Mouse (Mus musculus) kidney, postnatal 10 days (tissue): ENCODE results near the gene Zbtb20.

Experiments
- DNase-seq: peaks from one replicate; pipeline ENCODE4 v3.0.0; 2021; ENCODE audit warnings: mixed read lengths

Gene Zbtb20

DNA sequence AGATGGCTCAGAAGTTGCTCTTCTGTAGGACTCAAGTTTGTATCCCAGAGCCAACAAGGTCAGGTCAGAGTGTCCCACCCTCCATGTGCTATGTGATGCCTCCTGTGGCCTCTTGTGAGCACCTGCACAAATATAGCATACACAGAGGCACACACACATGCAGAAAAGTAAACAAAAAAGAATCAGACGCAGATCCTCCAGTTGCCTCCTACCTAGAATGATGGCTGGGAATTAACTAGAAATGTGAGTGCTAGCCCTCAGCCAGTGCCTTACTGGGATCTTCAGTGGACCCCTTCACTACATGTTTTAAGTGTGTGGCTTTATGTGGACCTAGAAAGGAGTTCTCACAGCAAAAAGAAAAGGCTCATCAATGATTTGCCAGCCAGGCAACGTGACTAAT lies 621.4 kb downstream of the Zbtb20 start:
- DNase-seq, result no peak

DNA sequence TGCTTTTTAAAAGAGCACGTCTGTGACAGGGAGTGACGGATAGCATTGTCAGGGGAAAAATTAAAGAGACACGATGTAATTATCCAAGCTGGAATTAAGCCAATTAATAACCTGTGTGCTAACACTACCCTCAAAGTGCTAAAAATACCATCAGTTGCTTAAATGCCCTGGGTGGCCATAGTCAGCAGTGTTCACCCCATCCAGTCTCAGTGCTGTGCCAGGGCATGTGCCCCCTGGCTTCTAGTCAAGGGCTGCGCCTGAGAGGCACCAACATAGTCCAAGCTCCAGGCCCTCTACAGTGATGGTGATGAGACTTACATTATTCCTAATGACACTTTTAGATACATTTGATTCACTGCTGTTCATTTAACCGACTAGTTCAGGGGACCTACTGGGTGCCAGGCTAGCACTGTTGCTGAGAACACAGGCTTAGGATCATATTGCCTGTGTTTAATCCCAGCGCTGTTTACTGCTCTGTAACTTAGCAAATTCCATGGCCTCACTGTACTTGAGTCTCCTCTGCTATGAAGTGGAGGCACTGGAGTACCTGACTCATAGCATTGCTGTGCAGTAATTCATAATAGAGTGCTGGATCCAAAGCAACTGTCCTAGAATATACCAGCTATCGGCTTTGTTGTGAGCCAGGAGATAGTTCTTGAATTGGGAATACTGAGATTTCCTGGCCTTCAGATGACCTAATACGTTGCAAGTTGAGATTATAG lies 624.6 kb downstream of the Zbtb20 start:
- DNase-seq, result no peak

DNA sequence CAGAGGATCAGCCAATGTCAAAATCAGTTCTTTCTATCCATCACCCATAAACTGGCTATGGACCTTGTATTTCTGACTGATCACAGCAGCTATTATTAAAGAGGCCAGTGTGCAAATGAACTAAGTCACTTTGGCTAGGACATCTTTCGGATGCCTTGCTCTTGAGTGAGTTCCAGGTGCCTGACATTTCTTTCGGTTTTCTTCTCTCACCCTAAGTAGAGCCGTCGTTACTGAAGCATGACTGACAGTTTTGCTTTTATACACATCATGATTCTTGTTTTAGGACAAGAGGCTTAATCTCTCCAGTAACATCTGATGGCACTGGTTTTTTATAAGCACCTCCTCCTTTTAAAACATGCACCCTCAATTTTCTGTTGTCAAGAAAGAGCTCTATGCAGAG lies 625.6 kb downstream of the Zbtb20 start:
- no peak for DNase-seq

DNA sequence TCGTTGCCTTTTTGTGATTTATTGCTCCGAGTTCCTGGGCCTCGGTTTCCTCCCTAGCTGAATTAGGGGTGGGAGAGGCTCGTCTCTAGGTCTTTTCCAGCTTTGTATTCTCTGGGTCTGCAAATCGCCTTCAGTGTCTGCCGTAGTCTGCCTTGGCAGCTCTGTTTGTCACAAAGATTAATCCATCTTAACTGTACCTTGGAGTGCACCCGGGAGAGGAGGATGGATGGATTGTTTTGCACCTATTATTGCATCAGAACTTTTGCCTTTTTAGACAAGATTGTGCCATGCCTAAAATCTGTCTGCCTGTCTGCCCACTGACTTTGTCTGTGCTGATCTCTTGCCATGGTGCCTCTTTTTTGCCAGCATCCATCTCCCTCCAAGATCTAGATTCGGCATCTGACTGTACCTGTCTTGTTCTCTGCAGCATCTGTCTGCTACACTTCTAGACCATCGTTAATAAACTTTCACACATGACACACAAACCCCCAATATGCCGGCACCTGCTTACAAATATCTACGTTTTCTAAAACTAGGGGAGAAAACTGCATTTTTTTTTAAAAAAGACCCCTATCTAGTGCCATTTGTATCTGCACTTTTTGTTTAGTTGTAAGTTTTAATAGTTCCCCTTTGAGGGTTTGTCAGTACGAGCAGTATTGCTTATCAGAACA lies 626.8 kb downstream of the Zbtb20 start:
- no peak for DNase-seq

DNA sequence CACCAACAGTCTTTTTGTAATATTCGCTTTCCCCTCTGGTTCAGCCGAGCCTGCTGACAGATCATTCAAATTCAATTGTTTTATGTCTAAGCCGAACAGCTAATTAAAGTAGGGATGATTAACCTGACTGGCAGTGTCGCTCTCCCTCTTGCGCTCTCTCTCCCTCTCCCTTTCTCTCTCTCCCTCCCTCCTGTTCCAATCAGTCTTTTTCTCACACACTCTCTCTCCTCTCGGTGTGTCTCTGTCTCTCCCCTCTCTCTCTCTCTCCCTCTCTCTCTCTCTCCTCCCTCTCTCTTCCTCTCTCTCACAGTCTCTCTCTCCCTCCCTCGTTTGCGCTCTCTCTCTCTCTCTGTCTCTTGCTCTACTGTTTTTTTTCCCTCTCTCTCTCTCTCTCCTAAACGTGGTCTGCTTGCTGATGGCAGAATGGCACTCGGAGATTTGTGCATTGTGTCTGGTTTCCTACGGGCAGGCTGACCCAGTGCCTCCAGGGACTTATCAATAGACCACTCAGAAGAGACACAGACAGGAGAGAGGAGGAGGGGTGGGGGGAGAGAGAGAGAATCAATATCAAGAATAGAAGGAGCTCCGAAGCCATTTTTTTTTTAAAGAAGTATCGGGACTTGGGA lies 627.4 kb downstream of the Zbtb20 start:
- DNase-seq, result no peak

DNA sequence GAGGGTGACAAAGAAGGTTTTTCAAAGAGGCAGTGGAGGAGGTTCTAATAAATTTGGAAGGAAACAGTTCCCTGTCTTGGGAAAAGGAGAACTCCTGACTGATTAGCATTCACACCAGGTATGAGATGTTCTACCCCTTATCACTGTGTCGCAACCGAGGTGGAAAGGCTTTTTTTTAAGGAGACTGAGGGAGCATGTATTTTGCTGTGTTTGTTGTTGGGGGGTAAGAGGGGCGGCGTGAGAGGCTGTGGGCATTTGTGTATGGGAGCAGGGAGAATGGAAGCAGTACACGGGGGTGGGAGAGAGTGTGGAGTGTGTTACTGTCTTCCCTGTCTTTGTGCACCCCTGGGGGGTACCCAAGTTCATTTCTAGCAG lies 627.9 kb downstream of the Zbtb20 start:
- DNase-seq, result no peak

DNA sequence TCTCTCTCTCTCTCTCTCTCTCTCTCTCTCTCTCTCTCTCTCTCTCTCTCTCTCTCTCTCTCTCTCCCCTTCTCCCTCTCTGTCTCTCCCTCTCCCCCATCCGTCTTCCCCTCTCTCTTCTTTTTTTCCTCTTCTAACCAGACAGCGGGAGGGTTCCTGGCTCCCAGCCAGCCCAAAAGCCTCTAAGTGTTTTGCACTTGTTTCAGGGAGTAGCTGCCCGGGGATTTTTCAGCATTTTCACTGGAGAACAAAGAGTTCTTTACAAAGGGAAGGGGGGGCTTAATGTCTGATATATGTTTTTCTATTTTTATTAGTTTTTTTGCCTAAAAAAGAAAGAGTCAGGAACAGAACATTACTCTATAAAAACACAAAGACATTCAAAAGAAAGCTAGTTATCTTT lies 628.5 kb downstream of the Zbtb20 start:
- peak; percentile 88 for DNase-seq

DNA sequence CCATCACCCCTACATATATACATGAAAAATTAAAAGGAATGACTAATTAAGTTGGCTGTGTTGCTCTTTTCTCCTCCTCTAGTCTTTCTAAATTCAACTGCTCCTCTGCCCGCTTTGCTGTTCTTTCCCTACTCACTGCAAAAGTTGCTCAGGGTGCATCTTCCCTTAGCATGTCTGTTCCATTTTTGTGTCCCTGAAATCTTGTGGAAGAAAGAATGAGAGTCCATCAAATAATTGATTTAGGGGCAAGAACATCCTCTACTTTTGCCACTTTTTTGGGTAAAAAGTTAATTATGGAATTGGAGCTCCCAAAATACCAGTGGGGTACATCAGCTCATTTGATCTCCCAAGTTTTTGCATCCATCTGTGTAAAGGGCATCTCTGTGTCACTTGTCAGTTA lies 628.9 kb downstream of the Zbtb20 start:
- no peak for DNase-seq

DNA sequence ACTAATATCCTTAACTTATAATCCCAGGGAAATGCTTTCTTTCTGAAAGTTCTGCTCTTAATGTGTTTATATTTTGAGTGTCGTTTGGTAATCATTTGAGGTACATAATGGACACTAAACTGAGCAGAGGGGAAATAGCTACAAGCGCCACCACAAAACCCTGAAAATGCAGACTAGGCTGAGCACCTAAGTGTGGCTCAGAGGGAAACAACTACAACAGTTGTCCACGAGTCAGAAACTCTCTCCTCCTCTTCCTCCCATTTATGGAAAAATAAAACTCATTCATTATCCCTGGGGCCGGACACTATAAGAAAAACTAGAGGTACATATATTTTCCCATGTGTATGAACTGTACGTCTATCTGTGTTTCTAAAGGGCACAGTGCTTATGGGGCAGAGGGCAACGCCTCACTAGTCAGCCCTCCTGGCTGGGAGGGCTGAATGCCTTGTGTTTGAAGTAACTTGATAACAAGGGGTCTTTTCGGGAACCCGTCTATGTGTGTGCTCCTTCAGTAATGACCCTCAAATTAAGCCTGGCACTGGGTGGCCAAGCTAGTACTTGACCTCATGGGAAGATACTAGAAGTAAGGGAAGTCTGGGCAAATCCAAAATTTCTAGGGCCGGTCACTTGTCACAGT lies 629.8 kb downstream of the Zbtb20 start:
- DNase-seq, result no peak

DNA sequence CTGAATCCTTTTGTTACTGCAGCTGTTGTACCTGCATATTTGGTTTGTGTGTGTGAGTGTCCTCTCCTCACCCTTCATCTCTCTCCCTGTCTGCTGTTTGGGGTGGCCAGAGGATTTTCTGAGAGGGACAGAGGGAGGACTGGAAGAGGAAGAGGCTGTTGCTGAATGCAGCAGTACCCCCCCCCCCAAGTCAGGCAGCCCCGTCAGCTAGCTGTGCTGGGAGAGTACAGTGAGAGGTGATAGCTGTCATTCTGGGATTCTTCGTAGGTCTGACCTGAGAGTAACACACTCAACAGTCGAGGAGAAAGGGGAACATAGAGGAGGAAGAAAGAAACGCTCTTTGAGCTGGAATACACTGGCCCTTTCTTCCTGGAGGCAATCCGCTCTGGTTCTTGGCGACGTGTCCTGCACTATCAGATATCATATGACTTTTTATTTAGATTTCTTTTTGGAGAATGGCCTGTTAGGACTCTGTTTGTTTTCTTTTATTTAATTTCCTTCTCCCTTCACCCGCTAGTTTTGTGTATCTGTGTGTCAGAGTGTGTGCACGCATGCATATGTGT lies 630.6 kb downstream of the Zbtb20 start:
- DNase-seq, result no peak

DNA sequence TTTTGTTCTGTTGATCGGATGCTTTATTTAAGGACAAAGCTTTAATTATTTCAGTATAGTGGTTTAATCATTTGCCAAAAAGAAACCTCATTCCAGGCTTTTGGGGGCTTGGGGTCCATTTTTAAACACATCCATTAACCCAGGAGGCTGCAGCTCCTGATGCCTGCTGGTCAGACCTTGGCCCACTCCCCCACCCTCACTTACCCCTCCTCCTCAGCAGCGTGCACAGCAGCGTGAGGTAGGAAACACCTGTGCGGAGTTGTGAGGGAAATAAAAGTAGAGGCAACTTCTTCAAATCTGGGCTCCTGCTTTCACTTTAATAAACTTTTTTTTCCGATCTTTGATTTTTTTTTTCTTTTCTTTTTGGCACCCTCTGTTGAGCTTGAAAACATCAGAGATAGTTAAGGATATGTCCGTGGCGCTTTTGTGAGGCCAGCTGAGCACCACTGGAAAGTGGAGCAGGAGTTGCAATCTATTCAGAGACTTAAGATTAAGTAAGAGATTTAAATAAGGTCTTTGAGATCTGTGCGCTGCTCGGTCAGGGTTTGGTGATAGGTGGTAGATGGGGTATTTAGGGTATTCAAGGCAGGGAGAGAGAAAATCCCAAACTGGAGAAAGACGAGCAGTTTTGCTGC lies 631.2 kb downstream of the Zbtb20 start:
- DNase-seq, result no peak

DNA sequence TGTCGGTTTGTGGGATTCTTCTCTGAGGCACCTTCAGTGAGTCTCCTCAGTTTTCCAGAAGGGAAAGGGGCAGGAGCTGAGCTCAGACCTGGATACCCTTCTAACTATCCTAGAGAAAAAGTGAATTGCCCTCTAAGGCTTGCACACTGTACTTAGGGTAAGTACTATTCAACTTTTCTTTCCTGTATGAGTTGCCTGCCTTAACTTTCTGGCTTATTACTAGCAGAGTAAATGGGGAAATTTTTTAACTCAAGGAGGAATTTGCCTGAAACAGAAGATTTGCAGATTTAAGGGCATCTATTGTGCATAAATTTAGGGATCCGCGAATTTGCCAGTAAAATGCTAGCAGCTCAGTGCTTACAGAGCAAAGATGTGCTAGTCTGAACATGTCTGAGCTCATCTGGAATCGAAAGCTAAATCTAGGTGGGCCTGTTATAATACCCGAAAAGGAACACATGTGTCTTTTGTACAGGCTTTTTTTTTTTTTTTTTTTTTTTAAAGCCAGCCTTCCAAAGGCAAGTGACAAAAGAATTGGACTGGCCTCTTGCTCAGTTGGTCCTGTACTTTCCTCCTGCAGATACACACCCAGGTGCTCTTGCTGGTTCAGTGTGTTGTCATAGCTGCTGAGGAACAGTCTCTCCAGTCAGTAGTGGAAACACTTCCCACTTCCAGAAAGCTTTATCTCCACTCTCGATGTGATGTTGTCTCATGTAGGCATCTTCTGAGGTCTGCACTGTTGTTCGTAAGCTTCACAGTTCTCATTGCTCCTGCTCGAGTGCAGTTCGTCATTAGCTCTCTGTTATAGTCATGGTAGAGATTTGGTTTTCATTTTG lies 632.7 kb downstream of the Zbtb20 start:
- no peak for DNase-seq

DNA sequence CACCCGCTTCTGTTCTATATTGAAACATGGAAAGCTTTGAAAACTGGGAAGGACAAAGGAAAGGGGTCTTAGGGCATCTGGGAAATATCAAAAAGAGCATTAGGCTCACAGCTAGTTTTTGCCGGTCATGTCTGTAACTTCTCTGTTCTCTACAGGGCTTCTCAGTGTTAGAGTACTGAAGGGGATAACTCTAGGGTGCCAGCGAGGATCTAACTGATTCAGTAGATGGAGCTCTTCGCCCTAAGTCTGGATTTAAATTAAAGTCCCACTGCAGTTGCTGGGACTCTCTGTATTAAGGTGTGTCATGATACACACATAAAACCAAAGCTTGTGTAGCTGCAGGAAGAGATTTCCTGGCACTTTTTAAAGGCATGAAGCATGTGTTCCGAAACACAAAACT lies 634.8 kb downstream of the Zbtb20 start:
- DNase-seq, result no peak

DNA sequence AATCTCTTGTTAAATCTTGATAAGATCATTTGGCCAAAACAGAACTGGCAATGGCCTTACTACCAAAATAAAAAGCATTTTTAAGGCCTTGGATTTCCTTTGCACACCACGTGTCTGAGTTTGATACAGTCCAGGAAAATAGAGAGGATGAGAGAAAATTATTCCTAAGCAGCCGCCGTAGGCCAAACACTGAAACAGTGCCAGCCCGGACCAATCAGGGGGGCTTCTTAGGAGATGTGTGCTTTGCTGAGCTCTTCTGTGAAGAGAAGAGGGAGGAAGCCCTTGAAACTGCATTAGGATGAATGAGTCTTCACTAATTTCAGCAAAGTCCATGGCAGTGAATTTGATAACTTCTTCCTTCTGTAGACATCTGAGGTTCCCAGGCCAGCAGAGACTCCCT lies 635.9 kb downstream of the Zbtb20 start:
- no peak for DNase-seq

DNA sequence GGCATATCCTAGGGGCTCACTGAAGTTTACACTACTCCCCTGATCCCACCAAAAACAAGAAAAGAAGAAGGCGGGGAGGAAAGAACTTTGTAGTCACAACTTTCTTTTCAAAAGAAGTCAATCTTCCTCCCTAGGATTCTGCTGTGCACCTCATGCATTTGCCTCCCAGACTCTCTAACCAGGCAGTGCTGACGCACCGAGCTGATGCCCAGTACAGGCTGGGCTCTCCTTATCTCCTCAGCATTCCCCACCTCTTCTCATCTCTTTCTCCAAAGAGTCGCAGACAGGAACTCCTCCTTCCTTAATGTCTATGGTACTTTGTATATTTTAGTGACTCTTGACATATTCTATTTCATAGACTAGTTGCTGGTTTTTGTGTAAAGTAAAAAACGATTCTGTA lies 638.3 kb downstream of the Zbtb20 start:
- no peak for DNase-seq

DNA sequence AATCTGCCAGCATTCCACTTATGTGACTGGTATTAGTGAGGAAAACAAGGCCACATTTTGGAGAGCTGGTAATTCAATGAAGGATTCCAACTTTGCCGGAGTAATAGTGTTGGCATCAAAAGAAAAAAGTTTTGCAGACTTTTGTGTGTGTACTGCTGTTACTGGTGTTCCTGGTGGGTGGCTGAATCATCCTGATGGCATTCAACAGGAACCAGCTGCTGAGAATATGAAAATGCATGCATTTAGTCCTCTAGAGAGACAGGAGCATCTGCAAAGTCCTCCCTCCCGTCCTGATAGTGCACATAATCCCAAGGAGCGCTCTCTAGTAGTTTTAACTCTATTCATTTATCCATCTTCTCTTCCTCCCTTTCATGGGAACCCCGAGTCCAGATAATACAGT lies 639.9 kb downstream of the Zbtb20 start:
- no peak for DNase-seq

DNA sequence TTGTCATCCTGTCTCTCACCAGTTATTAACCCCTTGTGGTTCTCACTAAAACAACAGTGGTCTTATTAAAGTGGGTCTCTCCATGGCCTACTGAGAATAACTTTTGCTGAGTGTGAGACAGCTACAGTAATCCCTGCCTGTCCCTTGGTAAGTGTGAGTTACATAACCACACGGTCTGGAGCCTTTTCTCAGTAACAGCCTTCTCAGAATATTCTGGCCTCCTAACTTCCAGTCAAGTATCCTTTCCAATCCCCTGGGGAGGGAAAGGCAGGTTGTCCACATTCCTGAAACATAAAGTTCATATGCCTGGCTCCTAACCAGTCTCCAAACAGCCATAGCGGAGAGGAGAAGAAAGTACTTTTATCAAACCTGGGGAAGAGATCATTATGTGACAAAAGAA lies 644.6 kb downstream of the Zbtb20 start:
- DNase-seq, result no peak

DNA sequence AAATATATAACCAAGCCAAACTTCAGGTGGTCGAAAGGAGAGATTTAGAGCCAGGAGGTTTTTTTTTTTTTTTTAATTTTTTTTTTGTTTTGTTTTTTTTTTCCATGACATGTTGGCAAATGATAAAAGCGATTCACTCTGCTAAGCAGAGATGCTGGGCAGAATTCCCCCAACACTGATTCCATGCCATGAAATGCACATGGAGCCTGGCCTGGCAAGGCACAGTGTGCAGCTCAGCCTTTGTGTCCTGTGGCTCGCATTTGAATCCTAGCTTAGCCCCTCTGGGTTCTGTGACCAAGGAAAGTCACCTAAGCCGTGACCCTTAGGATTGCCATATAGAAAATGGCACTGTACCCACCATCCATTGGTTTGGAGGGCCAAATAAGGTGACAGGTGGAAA lies 646.8 kb downstream of the Zbtb20 start:
- no peak for DNase-seq

DNA sequence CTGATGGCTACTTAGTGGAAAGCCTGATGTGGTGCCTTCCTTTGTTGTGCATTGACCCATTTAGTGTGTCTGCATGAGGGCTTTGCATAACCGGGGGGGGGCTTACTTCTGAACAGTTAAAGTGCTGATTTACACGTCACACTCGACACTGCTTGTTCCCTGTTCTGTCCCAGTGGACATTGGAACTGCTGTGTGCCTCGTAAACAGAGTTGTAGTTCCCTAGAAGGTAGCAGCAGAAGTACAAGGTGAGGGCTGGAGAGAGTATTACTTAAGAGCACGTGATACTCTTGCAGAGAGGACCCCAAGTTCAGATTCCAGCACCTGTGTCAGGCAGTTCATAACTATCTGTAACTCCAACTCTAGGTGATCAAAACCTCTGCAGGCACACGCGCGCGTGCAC lies 648.5 kb downstream of the Zbtb20 start:
- no peak for DNase-seq

DNA sequence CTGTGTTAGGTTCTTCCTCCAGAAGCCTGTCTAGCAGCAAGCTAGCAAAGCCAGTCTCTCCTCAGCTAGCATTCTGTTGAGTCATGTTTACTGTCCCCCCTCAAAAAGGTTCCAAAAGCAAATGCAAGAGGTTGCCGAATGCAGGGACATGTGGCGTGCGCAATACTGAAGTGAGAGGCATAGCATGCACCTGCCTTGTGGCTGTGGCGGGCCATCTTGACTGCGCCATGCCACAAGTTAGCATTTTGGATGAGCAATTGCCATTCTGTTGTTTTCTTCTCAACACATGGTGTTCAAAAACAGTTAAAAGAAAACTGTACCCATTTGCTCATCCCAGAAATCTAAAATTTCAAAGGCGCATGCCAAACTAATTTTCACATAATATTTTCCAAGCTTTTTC lies 649.9 kb downstream of the Zbtb20 start:
- DNase-seq, result no peak

DNA sequence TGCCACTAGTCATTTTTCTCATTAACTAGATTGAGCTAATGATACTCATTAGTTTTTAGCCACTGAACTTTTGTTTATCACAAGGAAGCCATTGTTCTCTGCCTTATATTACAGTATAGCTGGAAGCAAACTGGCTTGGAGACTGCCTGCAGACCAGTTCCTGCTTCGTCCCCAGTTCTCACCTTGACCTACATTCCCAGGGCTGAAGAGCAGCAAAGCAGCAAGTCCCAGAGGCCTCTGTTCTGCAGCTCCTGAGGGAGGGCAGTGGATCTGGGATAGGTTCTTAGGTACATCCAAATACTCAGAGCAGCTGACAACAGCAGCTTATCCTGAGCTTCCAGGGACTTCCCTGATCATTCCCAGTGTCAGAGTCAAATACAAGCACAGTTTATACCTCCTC lies 652.6 kb downstream of the Zbtb20 start:
- no peak for DNase-seq

DNA sequence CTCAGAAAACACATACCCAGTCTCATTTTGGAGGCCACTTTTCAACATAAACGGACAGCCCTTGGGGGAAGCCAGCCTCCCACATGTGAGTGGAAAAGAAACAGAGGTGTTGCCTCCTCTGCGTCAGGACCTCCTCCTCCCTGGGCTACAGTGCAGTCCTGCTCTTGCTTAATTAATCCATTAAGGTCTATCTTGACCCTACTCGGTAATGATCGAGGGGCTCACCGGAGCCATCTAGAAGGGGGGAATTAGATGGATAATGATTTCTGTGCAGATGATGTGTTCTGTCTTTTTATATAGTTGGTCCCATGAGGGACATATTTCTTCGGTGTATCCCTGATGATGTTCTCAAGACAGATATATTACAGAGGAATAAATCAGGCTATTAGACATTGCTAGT lies 655.6 kb downstream of the Zbtb20 start:
- no peak for DNase-seq
